Mouse (Mus musculus) C2C12 (cell line): ENCODE data around the gene Ston2.

Experiments used
- CTCF ChIP-seq: IDR thresholded peaks from one replicate; pipeline ENCODE4 v1.5.1; 2011; ENCODE audit not compliant: control insufficient read depth, insufficient read depth, insufficient read length
- USF1 ChIP-seq: IDR thresholded peaks from one replicate; pipeline ENCODE4 v1.6.1; 2011; ENCODE audit warnings: low read depth, mild to moderate bottlenecking, control low read depth, moderate library complexity

GRCm38 (mm10) chr12:91672528-91672927 lies 115.7 kb downstream of the Ston2 start:
- no peak for TF ChIP-seq CTCF
- TF ChIP-seq USF1 = no peak
